Mouse (Mus musculus) neural tube, embryonic 13.5 days (tissue): ENCODE results near the gene Twist2. TPM values are rescaled to one million over a fixed set of nuclear protein-coding genes. Genes with fewer than 3 reads are reported as not detected.

Source experiments
- ATAC-seq: fragments of 200-750 bp; cut with Nextera tagmentation; 2 replicates; pipeline ENCODE4 v1.8.0; 2017; ENCODE audit warnings: low read depth, mild to moderate bottlenecking, moderate TSS enrichment, moderate library complexity
- H3K27ac ChIP-seq: fragments of 300-500 bp; sonication (generic); replicated peaks from 2 replicates; pipeline ENCODE4 v1.5.1; 2015; ENCODE audit warnings: moderate library complexity, mild to moderate bottlenecking, inconsistent platforms
- H3K27me3 ChIP-seq: fragments of 300-500 bp; sonication (generic); 2 replicates; pipeline ENCODE4 v1.6.1; 2015; ENCODE audit warnings: mild to moderate bottlenecking, inconsistent platforms
- H3K36me3 ChIP-seq: fragments of 300-500 bp; sonication (generic); 2 replicates; pipeline ENCODE4 v1.6.1; 2015; ENCODE audit warnings: mild to moderate bottlenecking, inconsistent platforms
- H3K4me1 ChIP-seq: fragments of 300-500 bp; sonication (generic); replicated peaks from 2 replicates; pipeline ENCODE4 v1.6.1; 2015; ENCODE audit warnings: inconsistent platforms
- H3K4me2 ChIP-seq: fragments of 300-500 bp; sonication (generic); 2 replicates; pipeline ENCODE4 v1.6.1; 2015; ENCODE audit warnings: inconsistent platforms, mild to moderate bottlenecking, moderate library complexity
- H3K4me3 ChIP-seq: fragments of 300-500 bp; sonication (generic); 2 replicates; pipeline ENCODE4 v1.5.1; 2015; ENCODE audit warnings: mild to moderate bottlenecking, inconsistent platforms
- H3K9ac ChIP-seq: fragments of 300-500 bp; sonication (generic); 2 replicates; pipeline ENCODE4 v1.6.1; 2015; ENCODE audit warnings: moderate library complexity, mild to moderate bottlenecking, inconsistent platforms
- H3K9me3 ChIP-seq: fragments of 300-500 bp; sonication (generic); 2 replicates; pipeline ENCODE4 v1.6.1; 2016; ENCODE audit warnings: inconsistent platforms
- WGBS: fragments of 180-500 bp; shearing (Covaris S2); methylation state at CpG from one replicate; pipeline ENCODE4 v1.1.7; 2015; 5-methylcytosine and 5-hydroxymethylcytosine counted together
- polyA plus RNA-seq: library from polyadenylated mRNA; unstranded; fragments of >200 nt; fragmentation: Nextera tagmentation; extraction: Ambion mirVana; gene quantifications from 2 replicates; pipeline ENCODE4 v1.2.1, GENCODE M21; 2015

Twist2 gene
- polyA plus RNA-seq = 1.7 and 3.8 TPM in 2 replicates

DNA sequence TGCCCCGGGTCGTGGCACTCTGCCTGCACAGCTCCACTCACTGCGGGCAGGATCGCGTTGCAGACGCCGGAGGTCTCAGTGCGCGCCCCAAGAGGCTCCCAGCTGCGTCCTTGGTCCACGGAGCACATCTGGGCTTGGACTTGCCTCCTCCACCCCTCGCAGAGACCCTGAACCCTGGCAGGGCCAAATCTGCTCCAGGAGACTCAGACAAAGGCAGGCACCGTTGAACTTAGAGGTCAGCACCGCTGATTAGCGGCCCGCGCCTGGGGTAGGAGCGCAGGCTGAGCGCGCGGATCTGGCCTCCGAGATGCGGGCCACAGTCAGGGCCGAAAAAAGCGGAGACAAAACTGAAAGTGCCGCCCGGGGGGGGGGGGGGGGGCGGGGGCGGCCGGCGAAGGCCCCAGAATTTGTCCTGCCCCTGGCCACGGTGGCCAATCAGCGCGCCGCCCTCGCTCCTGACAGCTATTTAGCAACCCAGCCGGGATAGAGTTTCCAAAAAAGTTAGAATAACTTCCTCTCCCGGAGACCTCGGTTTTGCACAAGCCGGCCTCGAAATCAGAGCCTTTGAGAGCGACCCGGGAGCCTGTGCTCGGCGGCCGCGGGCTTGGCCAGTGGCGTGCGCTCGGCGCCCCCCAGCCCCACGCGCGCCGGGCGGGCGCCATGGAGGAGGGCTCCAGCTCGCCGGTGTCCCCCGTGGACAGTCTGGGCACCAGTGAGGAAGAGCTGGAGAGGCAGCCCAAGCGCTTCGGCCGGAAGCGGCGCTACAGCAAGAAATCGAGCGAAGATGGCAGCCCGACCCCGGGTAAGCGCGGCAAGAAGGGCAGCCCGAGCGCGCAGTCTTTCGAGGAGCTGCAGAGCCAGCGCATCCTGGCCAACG lies at the start of gene Twist2:
TSS of gene Twist2 (plus strand) at position 495 of the 877 bp plus-strand sequence.
- Histone ChIP-seq H3K27ac (no peak within 1 kb of the TSS), H3K4me2 (peak within 1 kb of the TSS; percentile 75), H3K9me3 (no peaks in the 10 kb centered on the region), H3K36me3 (no peaks in the 10 kb centered on the region), H3K4me3 (peak within 1 kb of the TSS; percentile 45), H3K4me1 (peaks cover 28% of the 10 kb centered on the region), H3K27me3 (peaks cover 74% of the 10 kb centered on the region), H3K9ac (peak within 1 kb of the TSS; percentile 58)
- under 1% methylated on average over 75 of the region's 77 CpGs for WGBS
- peak; percentile 63 for ATAC-seq

DNA sequence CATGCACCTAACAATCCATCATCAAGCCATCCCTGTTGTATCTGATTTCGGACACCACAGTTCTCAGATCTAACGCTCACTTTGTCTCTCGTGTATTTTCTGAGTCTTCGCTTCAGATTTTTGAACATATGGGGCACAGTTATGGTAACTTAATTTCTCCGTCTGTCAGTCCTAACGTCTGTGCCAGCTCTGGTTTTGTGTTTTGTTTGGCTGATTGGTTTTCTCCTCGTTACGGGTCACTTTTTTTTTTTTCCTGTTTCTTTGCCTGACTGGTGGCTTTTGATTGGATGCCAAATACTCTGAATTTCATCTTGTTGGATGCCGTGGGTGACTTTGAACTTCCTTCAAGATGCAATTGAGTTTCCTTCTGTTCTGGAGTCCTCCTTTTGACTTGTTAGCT lies 48.3 kb upstream of the Twist2 start:
- Histone ChIP-seq H3K4me2 (no peak overlapping the region), H3K36me3 (no peaks in the 10 kb centered on the region), H3K4me3 (no peak overlapping the region), H3K9me3 (no peaks in the 10 kb centered on the region), H3K27ac (no peak overlapping the region), H3K9ac (no peak overlapping the region), H3K4me1 (no peaks in the 10 kb centered on the region; the same call in 1 of the 2 replicates), H3K27me3 (peaks cover 20% of the 10 kb centered on the region)
- no peak for ATAC-seq
- 85% methylated on average over 9 of the region's 9 CpGs for WGBS

DNA sequence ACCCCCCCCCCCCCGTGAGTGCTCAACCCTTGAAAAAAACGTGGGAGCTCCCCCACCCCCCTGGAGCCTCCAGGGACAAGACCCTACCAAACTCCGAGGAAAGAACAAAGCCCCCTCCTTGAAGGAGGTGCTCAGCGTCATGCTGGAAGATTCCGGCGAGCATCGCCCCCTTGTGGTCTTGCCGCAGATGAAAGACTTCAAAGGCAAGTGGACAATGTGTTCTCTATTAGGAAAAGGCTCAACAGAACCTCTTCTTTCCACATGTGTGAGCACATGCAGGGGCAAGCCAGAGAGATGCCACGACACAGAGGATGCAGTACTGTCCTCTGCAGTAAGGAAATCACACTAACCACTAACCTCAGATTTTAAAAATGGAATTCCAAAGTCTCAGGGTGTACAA lies 46.2 kb upstream of the Twist2 start:
- Histone ChIP-seq H3K4me3 (no peak overlapping the region), H3K9ac (peak overlapping the region; percentile 49; the same call in 1 of the 2 replicates)

DNA sequence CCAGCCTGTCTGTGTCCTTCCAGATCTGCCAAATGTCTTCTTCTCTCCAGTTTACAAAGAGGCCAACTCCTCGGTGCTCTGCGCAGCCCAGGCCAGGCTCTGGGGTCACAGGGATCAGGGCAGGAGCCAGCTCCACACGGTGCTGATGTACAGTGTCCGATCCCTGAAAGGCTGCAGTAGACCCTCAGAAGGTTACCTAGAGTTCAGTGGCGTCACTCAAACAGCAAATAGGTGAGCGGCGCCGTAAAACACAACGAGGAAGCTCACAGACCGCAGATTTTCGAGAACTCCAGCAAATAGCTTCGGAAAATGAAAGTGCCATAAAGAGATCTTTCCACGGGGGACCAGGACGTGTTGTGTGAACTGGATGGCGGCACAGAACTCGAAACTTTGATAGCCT lies 44.0 kb upstream of the Twist2 start:
- Histone ChIP-seq H3K27me3 (peaks cover 11% of the 10 kb centered on the region; the same call in 1 of the 2 replicates), H3K4me3 (no peak overlapping the region), H3K4me1 (peaks cover 22% of the 10 kb centered on the region), H3K27ac (no peak overlapping the region), H3K9me3 (no peaks in the 10 kb centered on the region), H3K36me3 (no peaks in the 10 kb centered on the region), H3K4me2 (no peak overlapping the region), H3K9ac (no peak overlapping the region)
- 43% methylated on average over 16 of the region's 16 CpGs for WGBS
- no peak for ATAC-seq

More for the DNA sequence above, 46.2 kb upstream of the Twist2 start:
- peaks cover 14% of the 10 kb centered on the region for H3K4me1 ChIP-seq
- 2% methylated on average over 9 of the region's 9 CpGs for WGBS
- H3K27ac ChIP-seq = no peak overlapping the region
- H3K4me2 ChIP-seq = peak overlapping the region; percentile 46
- no peaks in the 10 kb centered on the region for H3K9me3 ChIP-seq
- H3K36me3 ChIP-seq = no peaks in the 10 kb centered on the region
- ATAC-seq = peak; percentile 76
- H3K27me3 ChIP-seq = peaks cover 11% of the 10 kb centered on the region; the same call in 1 of the 2 replicates

DNA sequence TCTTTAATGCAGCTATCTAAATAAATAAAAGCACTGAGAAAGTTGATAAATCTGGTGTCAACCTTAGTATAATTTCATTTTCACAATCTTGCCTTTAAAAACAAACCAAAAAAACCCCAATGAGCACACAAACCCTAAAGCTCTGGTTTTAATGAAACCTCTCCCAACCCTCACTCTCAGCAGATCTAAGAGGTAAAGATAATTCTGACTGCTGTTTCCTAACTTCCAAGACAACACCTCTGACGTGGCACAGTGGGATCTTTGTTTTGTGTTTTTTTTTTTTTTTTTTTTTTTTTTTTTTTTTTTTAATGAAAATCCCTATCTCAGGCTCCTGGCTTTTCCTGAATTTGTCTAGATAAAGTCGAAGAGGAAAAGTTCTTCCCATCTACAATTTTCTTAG lies 43.1 kb upstream of the Twist2 start:
- no peak for ATAC-seq
- peaks cover 11% of the 10 kb centered on the region; the same call in 1 of the 2 replicates for H3K27me3 ChIP-seq
- no peak overlapping the region for H3K4me3 ChIP-seq
- H3K27ac ChIP-seq = no peak overlapping the region
- no peak overlapping the region for H3K4me2 ChIP-seq
- no peak overlapping the region for H3K9ac ChIP-seq
- no peaks in the 10 kb centered on the region for H3K9me3 ChIP-seq
- WGBS = 33% methylated on average over 2 of the region's 2 CpGs
- peaks cover 22% of the 10 kb centered on the region for H3K4me1 ChIP-seq
- H3K36me3 ChIP-seq = no peaks in the 10 kb centered on the region

DNA sequence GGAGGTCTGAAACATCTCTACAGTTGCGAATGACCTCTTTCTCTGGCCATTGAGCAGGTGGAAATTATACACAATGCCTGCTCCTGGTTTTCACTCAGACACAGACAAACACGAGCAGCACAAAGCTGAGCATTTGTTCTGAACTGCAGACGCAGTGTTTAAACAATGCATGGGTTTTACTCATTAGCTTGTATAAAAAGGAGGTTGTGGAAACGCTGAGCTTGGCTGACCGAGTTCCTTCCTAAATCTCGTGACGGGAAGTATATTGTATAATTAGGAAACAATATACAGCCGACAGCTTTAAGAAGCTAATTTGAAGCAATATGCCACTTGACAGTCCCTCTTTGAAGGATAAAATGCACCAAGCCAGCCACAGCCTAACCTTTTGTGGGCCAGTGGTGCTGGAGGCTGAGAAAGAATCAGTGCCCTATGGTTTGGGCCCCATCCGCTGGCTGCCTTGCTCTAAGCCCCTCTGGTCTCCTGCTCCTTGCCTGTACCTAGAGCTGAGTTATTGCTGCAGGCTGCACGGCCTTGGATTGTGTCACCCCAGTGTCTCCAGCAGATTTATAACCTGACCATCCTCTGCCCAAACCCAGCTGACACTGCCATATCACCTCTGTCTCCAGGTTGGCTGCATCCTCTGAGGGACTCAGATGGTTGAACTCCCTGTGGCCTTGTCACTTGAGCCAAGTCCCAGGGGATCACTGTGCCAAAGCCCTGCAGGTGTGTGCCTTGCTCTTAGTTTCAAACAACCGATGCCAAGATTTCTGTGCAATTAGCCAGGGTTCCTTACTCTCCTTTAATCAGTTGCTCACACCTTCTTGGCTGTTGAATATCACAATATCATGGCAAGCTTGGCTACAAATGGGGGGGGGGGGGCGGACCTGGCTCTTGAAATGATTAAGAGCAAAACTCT lies 42.4 kb upstream of the Twist2 start:
- H3K9ac ChIP-seq = peak overlapping the region; percentile 36; the same call in 1 of the 2 replicates
- 15% methylated on average over 12 of the region's 12 CpGs for WGBS

DNA sequence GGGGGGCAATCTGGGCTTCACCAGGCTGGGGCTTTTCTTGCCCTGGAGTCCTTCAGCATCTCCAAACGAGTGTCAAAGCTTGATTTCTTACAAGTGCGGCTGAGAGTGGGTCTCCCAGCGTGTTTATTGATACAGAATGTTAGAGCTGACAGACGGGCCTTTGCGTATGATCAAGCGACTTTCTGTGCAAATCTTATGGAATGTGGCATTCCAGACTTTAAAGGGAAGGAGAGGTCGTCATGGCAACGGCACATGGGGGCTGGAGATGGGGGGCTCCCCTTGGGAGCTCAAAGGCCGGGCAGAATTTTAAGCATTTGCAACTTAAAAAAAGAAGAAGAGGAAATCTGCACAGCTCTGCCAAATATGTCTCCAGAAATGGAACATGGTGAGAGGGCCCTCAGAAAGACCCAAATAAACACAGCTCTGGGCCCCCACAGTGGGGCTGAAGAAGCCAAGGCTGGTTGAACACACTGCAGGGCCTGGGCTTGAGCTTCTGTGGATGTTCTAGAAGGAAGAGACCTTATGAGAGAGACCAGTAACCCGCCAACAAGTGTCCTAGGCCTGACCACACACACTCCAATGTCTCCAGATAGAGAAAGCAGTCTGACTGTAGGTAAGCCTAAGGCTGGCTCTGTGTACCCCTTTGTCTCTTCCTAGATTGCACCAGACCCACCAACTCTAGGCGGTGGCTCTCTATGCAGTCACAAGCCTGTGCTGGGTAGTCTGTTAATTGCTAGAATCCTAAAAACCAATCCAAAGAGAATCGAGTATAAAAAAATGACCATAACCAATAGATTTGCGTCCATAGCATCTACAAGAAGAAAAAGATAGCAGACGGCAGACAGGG lies 40.9 kb upstream of the Twist2 start:
- Histone ChIP-seq H3K27ac (no peak overlapping the region; the same call in 1 of the 2 replicates), H3K27me3 (peaks cover 11% of the 10 kb centered on the region; the same call in 1 of the 2 replicates), H3K4me1 (peaks cover 22% of the 10 kb centered on the region), H3K9me3 (no peaks in the 10 kb centered on the region), H3K9ac (0 out of 2 replicates have a peak overlapping the region, but pooled peaks have one; percentile 0), H3K4me2 (peak overlapping the region; percentile 3; the same call in 1 of the 2 replicates), H3K36me3 (no peaks in the 10 kb centered on the region), H3K4me3 (no peak overlapping the region)
- WGBS = 44% methylated on average over 14 of the region's 14 CpGs
- ATAC-seq = no peak

More for the DNA sequence above, 42.4 kb upstream of the Twist2 start:
- no peaks in the 10 kb centered on the region for H3K9me3 ChIP-seq
- no peak overlapping the region for H3K4me2 ChIP-seq
- no peak overlapping the region for H3K27ac ChIP-seq
- H3K4me1 ChIP-seq = peaks cover 22% of the 10 kb centered on the region
- peaks cover 11% of the 10 kb centered on the region; the same call in 1 of the 2 replicates for H3K27me3 ChIP-seq
- H3K36me3 ChIP-seq = no peaks in the 10 kb centered on the region
- peak; percentile 43; the same call in 1 of the 2 replicates for ATAC-seq
- H3K4me3 ChIP-seq = no peak overlapping the region

DNA sequence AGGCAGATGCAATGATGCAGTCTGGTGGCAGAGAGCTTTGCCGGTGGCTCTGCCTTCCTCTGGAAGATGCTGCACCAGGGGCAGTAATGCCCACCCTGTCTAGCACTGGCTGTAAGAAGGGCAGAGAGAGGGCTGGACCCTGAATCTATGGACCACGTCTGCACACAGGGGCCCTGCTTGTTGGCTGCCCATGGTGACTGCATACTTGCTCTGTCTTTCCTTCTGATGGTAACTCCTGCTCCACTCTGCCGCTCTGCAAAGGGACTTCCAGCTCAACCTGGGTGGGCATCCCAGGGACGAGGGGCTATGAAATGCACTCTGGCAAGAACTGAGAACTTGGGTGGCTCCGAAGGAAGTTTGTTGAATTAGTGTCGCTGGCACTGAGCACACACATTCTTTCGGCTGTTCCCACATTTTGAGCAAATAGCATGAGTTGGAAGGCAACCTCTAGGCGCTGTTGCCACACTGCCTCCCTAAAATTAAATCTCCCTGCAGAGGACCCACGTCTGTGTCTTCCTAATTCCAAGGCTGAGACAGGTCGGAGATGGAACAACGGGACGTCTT lies 38.7 kb upstream of the Twist2 start:
- no peak for ATAC-seq
- H3K4me3 ChIP-seq = no peak overlapping the region
- no peaks in the 10 kb centered on the region for H3K9me3 ChIP-seq
- H3K9ac ChIP-seq = no peak overlapping the region
- WGBS = 63% methylated on average over 12 of the region's 12 CpGs
- H3K27me3 ChIP-seq = no peaks in the 10 kb centered on the region
- H3K36me3 ChIP-seq = no peaks in the 10 kb centered on the region
- H3K4me2 ChIP-seq = no peak overlapping the region
- H3K27ac ChIP-seq = no peak overlapping the region
- H3K4me1 ChIP-seq = peaks cover 22% of the 10 kb centered on the region

DNA sequence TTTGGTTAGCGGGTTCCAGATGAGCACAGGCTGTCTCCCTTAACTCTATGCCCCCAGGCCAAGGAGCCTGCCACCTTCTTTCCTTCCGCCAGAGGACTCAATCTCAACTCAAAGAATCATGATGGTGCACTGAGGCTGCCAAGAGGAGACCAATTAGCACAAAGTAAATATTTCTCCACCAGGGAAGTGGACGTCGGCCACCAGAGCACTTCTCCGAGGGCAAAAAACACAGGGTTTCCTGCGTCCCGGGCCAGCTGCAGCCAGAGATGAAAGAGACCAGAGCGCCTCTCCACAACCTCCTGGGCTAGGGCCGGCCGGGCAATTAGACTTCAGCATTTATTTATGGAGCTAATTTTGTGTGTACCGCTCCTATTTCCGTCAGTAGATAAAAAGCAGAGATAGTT lies 31.0 kb upstream of the Twist2 start:
- ATAC-seq = no peak
- peak overlapping the region; percentile 35 for H3K4me2 ChIP-seq
- WGBS = 11% methylated on average over 12 of the region's 12 CpGs

DNA sequence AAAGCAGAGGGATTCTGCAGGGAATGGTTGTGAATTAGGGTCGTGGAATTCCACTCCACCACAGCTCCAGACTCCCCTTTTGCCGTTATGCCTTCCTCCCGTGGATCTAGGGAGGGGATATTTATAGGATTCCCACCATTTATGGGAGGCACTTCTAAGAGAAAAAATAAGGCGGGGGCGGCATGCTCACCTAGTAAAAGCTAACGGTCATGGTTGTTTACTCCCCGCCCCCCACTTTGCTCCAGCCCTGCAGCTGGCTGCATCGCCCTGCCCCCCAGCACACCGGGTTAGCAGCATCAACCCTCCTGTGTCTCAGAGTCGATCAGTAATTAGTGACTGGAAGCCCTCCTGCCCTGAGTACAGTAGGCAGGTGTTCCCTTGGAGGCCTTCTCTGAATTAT lies 30.6 kb upstream of the Twist2 start:
- H3K4me3 ChIP-seq = no peak overlapping the region
- ATAC-seq = peak; percentile 36
- H3K9me3 ChIP-seq = no peaks in the 10 kb centered on the region
- peaks cover 11% of the 10 kb centered on the region for H3K27me3 ChIP-seq
- H3K4me1 ChIP-seq = peaks cover 10% of the 10 kb centered on the region
- 0 out of 2 replicates have a peak overlapping the region, but pooled peaks have one; percentile 22 for H3K9ac ChIP-seq
- WGBS = 6% methylated on average over 10 of the region's 10 CpGs
- H3K27ac ChIP-seq = no peak overlapping the region
- no peaks in the 10 kb centered on the region for H3K36me3 ChIP-seq
- peak overlapping the region; percentile 35 for H3K4me2 ChIP-seq

More for the DNA sequence above, 31.0 kb upstream of the Twist2 start:
- H3K36me3 ChIP-seq = no peaks in the 10 kb centered on the region
- H3K27ac ChIP-seq = no peak overlapping the region
- no peak overlapping the region for H3K4me3 ChIP-seq
- H3K4me1 ChIP-seq = peaks cover 10% of the 10 kb centered on the region
- H3K9ac ChIP-seq = no peak overlapping the region
- H3K9me3 ChIP-seq = no peaks in the 10 kb centered on the region
- peaks cover 11% of the 10 kb centered on the region for H3K27me3 ChIP-seq

DNA sequence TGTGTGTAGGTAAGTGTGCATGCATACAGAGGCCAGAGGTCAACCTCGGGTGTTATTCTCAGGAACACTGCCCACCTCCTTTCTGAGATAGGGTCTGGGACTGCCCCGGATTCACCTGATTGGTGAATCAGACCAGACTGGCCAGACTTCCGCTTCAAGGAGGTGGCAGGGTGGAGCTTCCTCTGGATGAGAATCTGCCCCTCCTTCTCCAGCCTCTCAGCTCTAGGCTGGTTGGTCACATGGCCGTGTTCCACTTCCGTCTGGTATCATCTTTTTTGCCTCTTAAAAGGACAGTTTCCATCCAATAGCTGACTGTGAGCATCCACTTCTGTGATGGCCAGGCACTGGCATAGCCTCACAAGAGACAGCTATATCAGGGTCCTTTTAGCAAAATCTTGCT lies 24.3 kb upstream of the Twist2 start:
- WGBS = 78% methylated on average over 5 of the region's 5 CpGs
- H3K9me3 ChIP-seq = no peaks in the 10 kb centered on the region
- no peak overlapping the region for H3K27ac ChIP-seq
- H3K27me3 ChIP-seq = peaks cover 9% of the 10 kb centered on the region
- H3K4me3 ChIP-seq = no peak overlapping the region
- no peak overlapping the region for H3K9ac ChIP-seq
- ATAC-seq = no peak
- H3K4me2 ChIP-seq = no peak overlapping the region
- no peaks in the 10 kb centered on the region for H3K4me1 ChIP-seq
- no peaks in the 10 kb centered on the region for H3K36me3 ChIP-seq
